Mouse (Mus musculus) heart, adult 18-20 months (tissue): Measurements from ENCODE around the gene Gm20806. TPM values are rescaled to one million over a fixed set of nuclear protein-coding genes. Genes with fewer than 3 reads are reported as not detected.
"Not testable (repeated sequence)": the region's sequence is repeated elsewhere in the genome, so short reads cannot be mapped to it uniquely, and the experiment has no call there.

Source experiments
- DNase-seq, 2 experiments: peaks; one replicate each; pipeline ENCODE4 v3.0.0; 2021 to 2022; ENCODE audit warnings: mixed read lengths in 1 of 2
- long read RNA-seq, 2 experiments: library from polyadenylated mRNA; stranded (forward); transcript quantifications; one replicate each; pipeline ENCODE4 v2.0.0; 2021
- total RNA-seq, 2 experiments: library from RNA; stranded (reverse); gene quantifications; 2 replicates each; pipeline ENCODE4 v1.2.3; 2021

The Gm20806 gene
- total RNA-seq, result not detected
- long read RNA-seq, experiment 1, result 0 reads
- long read RNA-seq, experiment 2, result 0 reads

DNA sequence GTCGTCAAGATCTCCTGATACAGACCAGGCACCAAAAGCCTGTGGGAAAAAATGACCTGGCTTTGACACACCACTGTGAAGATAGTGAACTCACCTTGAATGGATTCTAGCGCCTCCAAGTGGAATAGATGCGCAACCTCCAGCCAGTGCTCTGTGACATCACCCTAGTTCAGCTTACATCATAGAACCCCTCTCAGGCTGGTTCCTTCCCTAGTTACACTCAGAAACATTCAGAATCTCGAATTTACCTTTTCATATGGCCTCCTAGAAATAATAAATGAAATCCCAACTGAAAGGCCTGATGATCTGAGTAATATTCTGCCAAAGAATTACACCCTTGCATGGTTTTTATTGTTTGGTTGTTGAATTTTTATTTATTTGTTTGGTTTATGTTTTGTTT is at the start of gene Gm20806:
TSS of gene Gm20806 (minus strand) at position 101 of the 400 bp plus-strand sequence.
- not testable (repeated sequence) for DNase-seq
